Mouse (Mus musculus): ENCODE data around the gene Cplx2. TPM values are rescaled to one million over a fixed set of nuclear protein-coding genes. Genes with fewer than 3 reads are reported as not detected.
A peak's percentile ranks its signal among the peaks of the same experiment; 100 is the strongest.

Gene Cplx2
- 3.2 and 4.0 TPM in 2 replicates for polyA plus RNA-seq (2015; fragmentation: Nextera tagmentation; extraction: Ambion mirVana)

DNA sequence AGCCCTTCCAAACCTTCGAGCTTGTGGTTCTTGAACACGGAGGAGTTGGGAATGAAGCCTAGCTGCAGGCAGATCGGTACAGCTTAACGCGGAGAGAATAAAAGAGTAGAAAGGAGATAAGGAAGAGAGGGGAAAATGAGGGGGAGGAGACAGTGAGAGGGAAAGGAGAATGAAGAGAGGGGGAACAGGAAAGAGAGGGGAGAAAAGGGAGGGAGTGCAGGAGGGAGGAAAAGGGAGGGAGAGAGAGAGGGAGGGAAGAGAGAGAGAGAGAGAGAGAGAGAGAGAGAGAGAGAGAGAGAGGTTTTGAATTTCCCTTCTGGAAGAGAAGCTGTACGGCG, at the start of gene Cplx2:
TSS of gene Cplx2 (plus strand) at position 301 of the 338 bp plus-strand sequence.
- peak within 1 kb of the TSS; percentile 36 for H3K4me3 ChIP-seq (replicated peaks; ENCODE audit: low read length)
- no peak for ATAC-seq (ENCODE audit: insufficient read depth, low FRiP score)
- H3K27ac ChIP-seq (ENCODE audit: low read length) = peak within 1 kb of the TSS; percentile 17; the same call in 1 of the 2 replicates
- H3K9me3 ChIP-seq (replicated peaks; ENCODE audit: control insufficient read depth, low read length) = no peaks in the 10 kb centered on the region
- H3K4me2 ChIP-seq (ENCODE audit: low read depth, low read length) = peak within 1 kb of the TSS; percentile 54
- no peaks in the 10 kb centered on the region for H3K36me3 ChIP-seq (ENCODE audit: control insufficient read depth, insufficient read depth, low read length)
- H3K27me3 ChIP-seq (ENCODE audit: control insufficient read depth, insufficient read depth, low read length) = peaks cover 3% of the 10 kb centered on the region
- peaks cover 12% of the 10 kb centered on the region for H3K4me1 ChIP-seq (ENCODE audit: control insufficient read depth, insufficient read depth, low read length)
- WGBS = 3% methylated on average over 7 of the region's 7 CpGs
- H3K9ac ChIP-seq (ENCODE audit: low read length) = no peak within 1 kb of the TSS

GRCm38 (mm10) chr13:54322396-54323306, 48.5 kb upstream of the Cplx2 start:
- ATAC-seq (ENCODE audit: insufficient read depth, low FRiP score) = no peak; the same call in 1 of the 2 replicates
- H3K4me1 ChIP-seq (ENCODE audit: control insufficient read depth, insufficient read depth, low read length) = peaks cover 5% of the 10 kb centered on the region; the same call in 1 of the 2 replicates
- H3K36me3 ChIP-seq (ENCODE audit: control insufficient read depth, insufficient read depth, low read length) = no peaks in the 10 kb centered on the region
- 37% methylated on average over 19 of the region's 19 CpGs for whole genome bisulfite sequencing
- no peak overlapping the region for H3K4me2 ChIP-seq (ENCODE audit: low read depth, low read length)
- no peaks in the 10 kb centered on the region for H3K27me3 ChIP-seq (ENCODE audit: control insufficient read depth, insufficient read depth, low read length)
- H3K27ac ChIP-seq (ENCODE audit: low read length) = no peak overlapping the region
- no peaks in the 10 kb centered on the region for H3K9me3 ChIP-seq (replicated peaks; ENCODE audit: control insufficient read depth, low read length)
- no peak overlapping the region for H3K9ac ChIP-seq (ENCODE audit: low read length)
- no peak overlapping the region for H3K4me3 ChIP-seq (replicated peaks; ENCODE audit: low read length)

DNA sequence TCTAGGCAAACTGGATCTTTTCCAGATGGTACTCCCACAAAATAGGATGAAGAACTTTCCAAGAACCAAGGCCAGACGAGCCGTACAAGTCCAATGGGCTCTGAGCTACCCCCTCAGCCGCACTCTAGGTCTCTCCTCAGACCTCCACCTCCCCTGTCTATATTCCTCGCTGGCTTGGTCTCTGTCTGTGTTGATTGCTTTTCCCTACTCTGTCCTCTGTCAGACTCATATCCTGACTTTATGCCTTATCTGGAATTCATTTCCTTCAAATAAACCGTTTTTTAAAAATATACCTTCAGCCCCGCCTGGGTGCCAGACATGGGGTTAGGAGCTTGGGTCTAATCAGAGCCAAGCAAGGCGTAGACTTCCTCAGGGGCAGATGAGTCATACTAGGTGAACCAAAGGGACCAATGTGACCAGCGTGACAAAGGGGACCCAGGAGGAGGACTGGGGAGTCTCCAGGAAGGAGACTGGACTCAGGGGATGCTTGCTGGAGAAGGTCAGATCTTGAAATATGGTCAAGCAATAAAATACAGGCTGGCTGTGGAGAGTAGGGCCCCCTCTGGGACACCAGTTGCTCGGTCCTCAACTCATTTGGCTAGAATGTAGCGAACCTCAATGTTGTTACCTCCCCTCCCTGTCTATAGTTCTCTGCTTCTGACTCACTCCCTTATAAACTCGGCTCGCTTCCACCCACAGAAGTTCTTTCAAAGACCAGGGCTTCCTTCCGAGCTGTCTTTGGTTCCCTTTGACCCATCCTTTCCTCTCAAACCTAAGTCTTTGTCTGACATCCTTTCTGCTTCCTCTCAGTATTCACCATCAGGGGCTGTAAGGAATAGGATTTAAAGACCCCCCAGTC, 47.6 kb upstream of the Cplx2 start:
- Histone ChIP-seq H3K4me3 (replicated peaks; ENCODE audit: low read length) (no peak overlapping the region), H3K4me2 (ENCODE audit: low read depth, low read length) (no peak overlapping the region), H3K9ac (ENCODE audit: low read length) (no peak overlapping the region), H3K27ac (ENCODE audit: low read length) (no peak overlapping the region), H3K9me3 (replicated peaks; ENCODE audit: control insufficient read depth, low read length) (no peaks in the 10 kb centered on the region), H3K4me1 (ENCODE audit: control insufficient read depth, insufficient read depth, low read length) (peaks cover 5% of the 10 kb centered on the region; the same call in 1 of the 2 replicates), H3K36me3 (ENCODE audit: control insufficient read depth, insufficient read depth, low read length) (no peaks in the 10 kb centered on the region), H3K27me3 (ENCODE audit: control insufficient read depth, insufficient read depth, low read length) (no peaks in the 10 kb centered on the region)
- 75% methylated on average over 13 of the region's 13 CpGs for WGBS
- no peak for ATAC-seq (ENCODE audit: insufficient read depth, low FRiP score)

GRCm38 (mm10) chr13:54324178-54324577, 47.0 kb upstream of the Cplx2 start:
- H3K4me3 ChIP-seq (replicated peaks; ENCODE audit: low read length) = no peak overlapping the region
- H3K27ac ChIP-seq (ENCODE audit: low read length) = no peak overlapping the region
- H3K4me2 ChIP-seq (ENCODE audit: low read depth, low read length) = no peak overlapping the region
- no peaks in the 10 kb centered on the region for H3K27me3 ChIP-seq (ENCODE audit: control insufficient read depth, insufficient read depth, low read length)
- no peak for ATAC-seq (ENCODE audit: insufficient read depth, low FRiP score)
- no peaks in the 10 kb centered on the region for H3K36me3 ChIP-seq (ENCODE audit: control insufficient read depth, insufficient read depth, low read length)
- no peak overlapping the region for H3K9ac ChIP-seq (ENCODE audit: low read length)
- WGBS = 83% methylated on average over 2 of the region's 2 CpGs
- H3K9me3 ChIP-seq (replicated peaks; ENCODE audit: control insufficient read depth, low read length) = no peaks in the 10 kb centered on the region
- H3K4me1 ChIP-seq (ENCODE audit: control insufficient read depth, insufficient read depth, low read length) = peaks cover 5% of the 10 kb centered on the region; the same call in 1 of the 2 replicates

DNA sequence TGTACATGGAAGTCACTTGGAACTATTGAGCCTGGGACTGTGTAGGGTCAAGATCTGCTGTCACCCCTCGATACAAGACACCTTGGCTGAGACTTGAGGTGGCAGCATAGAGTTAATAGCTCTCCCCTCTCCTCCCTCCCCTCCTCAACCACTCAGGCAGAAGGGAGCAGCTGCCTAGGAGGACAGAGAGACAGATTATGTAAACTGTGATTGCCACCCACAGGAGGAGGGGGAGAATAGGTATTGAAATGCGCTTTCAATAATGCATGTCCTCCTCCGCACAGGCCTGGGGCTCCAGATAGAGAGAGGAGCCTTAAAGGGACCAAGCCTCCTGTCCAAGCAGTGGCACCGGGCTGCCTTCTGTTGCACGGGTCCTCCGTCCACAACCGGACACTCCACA, 45.3 kb upstream of the Cplx2 start:
- Histone ChIP-seq H3K9ac (ENCODE audit: low read length) (no peak overlapping the region), H3K36me3 (ENCODE audit: control insufficient read depth, insufficient read depth, low read length) (no peaks in the 10 kb centered on the region), H3K4me3 (replicated peaks; ENCODE audit: low read length) (no peak overlapping the region), H3K4me2 (ENCODE audit: low read depth, low read length) (no peak overlapping the region), H3K27me3 (ENCODE audit: control insufficient read depth, insufficient read depth, low read length) (no peaks in the 10 kb centered on the region), H3K9me3 (replicated peaks; ENCODE audit: control insufficient read depth, low read length) (no peaks in the 10 kb centered on the region), H3K4me1 (ENCODE audit: control insufficient read depth, insufficient read depth, low read length) (peaks cover 5% of the 10 kb centered on the region; the same call in 1 of the 2 replicates), H3K27ac (ENCODE audit: low read length) (no peak overlapping the region)
- ATAC-seq (ENCODE audit: insufficient read depth, low FRiP score) = no peak
- 55% methylated on average over 7 of the region's 7 CpGs for WGBS

DNA sequence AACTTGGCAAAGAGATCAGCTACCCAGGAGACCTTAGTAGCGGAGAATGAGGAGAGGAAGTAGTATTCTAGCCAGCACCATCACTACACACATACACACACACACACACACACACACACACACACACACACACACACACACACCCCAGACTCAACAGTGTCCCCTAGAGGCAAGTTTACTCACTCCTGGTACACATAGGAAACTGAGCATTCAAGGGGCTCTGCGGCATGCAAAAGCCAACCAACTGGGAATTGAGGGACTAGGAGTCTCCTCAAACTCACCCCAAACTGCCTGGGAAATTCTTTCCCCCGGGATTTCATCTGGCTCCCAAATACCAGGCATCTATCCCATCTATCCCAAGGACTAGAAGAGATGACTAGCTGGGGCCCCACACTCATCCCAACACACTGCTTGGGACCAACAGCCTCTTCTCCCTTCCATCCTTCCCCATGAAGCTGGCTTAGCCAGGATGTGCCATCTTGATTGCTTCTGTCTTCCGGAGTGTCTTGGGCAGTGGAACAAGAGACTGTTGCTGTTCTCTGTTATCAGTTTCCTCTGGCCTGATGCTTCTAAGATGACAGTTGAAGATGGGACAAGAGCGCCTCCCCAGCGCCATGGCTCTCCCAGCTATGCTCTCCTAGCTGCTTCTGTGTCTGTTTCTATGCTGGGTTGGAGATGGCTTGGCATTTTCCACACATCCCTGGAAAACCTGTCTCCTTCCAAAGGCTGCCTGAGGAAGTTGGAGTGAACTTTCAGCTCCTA, 44.3 kb upstream of the Cplx2 start:
- no peak overlapping the region for H3K9ac ChIP-seq (ENCODE audit: low read length)
- no peaks in the 10 kb centered on the region for H3K27me3 ChIP-seq (ENCODE audit: control insufficient read depth, insufficient read depth, low read length)
- 89% methylated on average over 6 of the region's 6 CpGs for WGBS
- H3K4me3 ChIP-seq (replicated peaks; ENCODE audit: low read length) = no peak overlapping the region
- H3K4me2 ChIP-seq (ENCODE audit: low read depth, low read length) = no peak overlapping the region
- no peak overlapping the region for H3K27ac ChIP-seq (ENCODE audit: low read length)
- H3K4me1 ChIP-seq (ENCODE audit: control insufficient read depth, insufficient read depth, low read length) = peaks cover 10% of the 10 kb centered on the region
- no peaks in the 10 kb centered on the region for H3K9me3 ChIP-seq (replicated peaks; ENCODE audit: control insufficient read depth, low read length)
- no peak for ATAC-seq (ENCODE audit: insufficient read depth, low FRiP score)
- H3K36me3 ChIP-seq (ENCODE audit: control insufficient read depth, insufficient read depth, low read length) = no peaks in the 10 kb centered on the region

DNA sequence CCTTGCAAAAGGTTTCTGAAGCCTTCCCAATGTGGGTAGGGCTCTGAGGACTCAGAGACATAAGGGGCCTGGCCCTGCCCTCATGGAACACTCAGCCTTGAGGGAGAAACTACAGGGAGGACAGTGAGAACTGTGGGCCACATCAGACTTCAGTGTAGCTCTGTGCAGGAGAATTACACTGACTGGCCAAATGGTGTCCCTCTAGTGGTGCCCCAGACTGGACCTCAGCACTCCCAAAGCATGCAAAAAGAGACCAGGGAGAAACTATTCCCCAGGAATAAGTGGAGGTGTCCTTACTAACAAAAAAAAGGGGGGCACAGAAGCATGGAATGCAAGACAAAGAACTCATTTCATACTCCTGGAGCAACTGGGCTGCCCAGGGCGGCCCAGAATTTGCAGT, 43.1 kb upstream of the Cplx2 start:
- no peak overlapping the region for H3K4me2 ChIP-seq (ENCODE audit: low read depth, low read length)
- no peaks in the 10 kb centered on the region for H3K36me3 ChIP-seq (ENCODE audit: control insufficient read depth, insufficient read depth, low read length)
- WGBS = 83% methylated on average over 1 of the region's 1 CpGs
- no peak for ATAC-seq (ENCODE audit: insufficient read depth, low FRiP score)
- no peak overlapping the region for H3K27ac ChIP-seq (ENCODE audit: low read length)
- H3K9me3 ChIP-seq (replicated peaks; ENCODE audit: control insufficient read depth, low read length) = no peaks in the 10 kb centered on the region
- no peak overlapping the region for H3K4me3 ChIP-seq (replicated peaks; ENCODE audit: low read length)
- no peak overlapping the region for H3K9ac ChIP-seq (ENCODE audit: low read length)
- no peaks in the 10 kb centered on the region for H3K27me3 ChIP-seq (ENCODE audit: control insufficient read depth, insufficient read depth, low read length)
- peaks cover 12% of the 10 kb centered on the region for H3K4me1 ChIP-seq (ENCODE audit: control insufficient read depth, insufficient read depth, low read length)

GRCm38 (mm10) chr13:54328954-54329490, 42.1 kb upstream of the Cplx2 start:
- no peak overlapping the region for H3K27ac ChIP-seq (ENCODE audit: low read length)
- 55% methylated on average over 8 of the region's 8 CpGs for WGBS
- no peak overlapping the region for H3K9ac ChIP-seq (ENCODE audit: low read length)
- no peak for ATAC-seq (ENCODE audit: insufficient read depth, low FRiP score)
- H3K9me3 ChIP-seq (replicated peaks; ENCODE audit: control insufficient read depth, low read length) = no peaks in the 10 kb centered on the region
- H3K4me3 ChIP-seq (replicated peaks; ENCODE audit: low read length) = no peak overlapping the region
- H3K36me3 ChIP-seq (ENCODE audit: control insufficient read depth, insufficient read depth, low read length) = no peaks in the 10 kb centered on the region
- H3K4me2 ChIP-seq (ENCODE audit: low read depth, low read length) = no peak overlapping the region
- no peaks in the 10 kb centered on the region for H3K27me3 ChIP-seq (ENCODE audit: control insufficient read depth, insufficient read depth, low read length)
- peaks cover 12% of the 10 kb centered on the region for H3K4me1 ChIP-seq (ENCODE audit: control insufficient read depth, insufficient read depth, low read length)

Data from stomach, embryonic 16.5 days (tissue).